Mouse (Mus musculus) stomach, embryonic 16.5 days (tissue): ENCODE measurements around the gene Prc1. TPM values are rescaled to one million over a fixed set of nuclear protein-coding genes. Genes with fewer than 3 reads are reported as not detected.

Source experiments
- ATAC-seq: fragments of 200-750 bp; cut with Nextera tagmentation; 2 replicates; pipeline ENCODE4 v1.8.0; 2017; ENCODE audit warnings: moderate number of reproducible peaks, moderate TSS enrichment; ENCODE audit not compliant: insufficient read depth, low FRiP score
- H3K27ac ChIP-seq: fragments of 300-500 bp; sonication (generic); 2 replicates; pipeline ENCODE4 v1.5.1; 2014; ENCODE audit warnings: low read length
- H3K27me3 ChIP-seq: fragments of 300-500 bp; sonication (generic); 2 replicates; pipeline ENCODE4 v1.6.1; 2014; ENCODE audit warnings: low read length, control low read depth, mixed read lengths; ENCODE audit not compliant: control insufficient read depth, insufficient read depth
- H3K36me3 ChIP-seq: fragments of 300-500 bp; sonication (generic); 2 replicates; pipeline ENCODE4 v1.6.1; 2014; ENCODE audit warnings: low read length; ENCODE audit not compliant: control insufficient read depth, insufficient read depth
- H3K4me1 ChIP-seq: fragments of 300-500 bp; sonication (generic); 2 replicates; pipeline ENCODE4 v1.6.1; 2014; ENCODE audit warnings: low read length, control low read depth, mixed read lengths; ENCODE audit not compliant: control insufficient read depth, insufficient read depth
- H3K4me2 ChIP-seq: fragments of 300-500 bp; sonication (generic); 2 replicates; pipeline ENCODE4 v1.6.1; 2014; ENCODE audit warnings: low read depth, low read length, mixed read lengths
- H3K4me3 ChIP-seq: fragments of 300-500 bp; sonication (generic); replicated peaks from 2 replicates; pipeline ENCODE4 v1.5.1; 2014; ENCODE audit warnings: mild to moderate bottlenecking, low read length
- H3K9ac ChIP-seq: fragments of 300-500 bp; sonication (generic); 2 replicates; pipeline ENCODE4 v1.6.1; 2014; ENCODE audit warnings: low read length
- H3K9me3 ChIP-seq: fragments of 300-500 bp; sonication (generic); replicated peaks from 2 replicates; pipeline ENCODE4 v1.6.1; 2016; ENCODE audit warnings: low read length, control low read depth; ENCODE audit not compliant: control insufficient read depth
- WGBS: fragments of 180-500 bp; shearing (Covaris S2); extraction: QIAGEN DNeasy Blood & Tissue Kit; methylation state at CpG from one replicate; pipeline ENCODE4 v1.1.7; 2014; 5-methylcytosine and 5-hydroxymethylcytosine counted together
- polyA plus RNA-seq: library from polyadenylated mRNA; unstranded; fragments of >200 nt; fragmentation: Nextera tagmentation; extraction: Ambion mirVana; gene quantifications from 2 replicates; pipeline ENCODE4 v1.2.1, GENCODE M21; 2015

Gene Prc1
- polyA plus RNA-seq, 1 experiment from 2014 or later = 125 TPM

- Histone ChIP-seq H3K4me2 (peak within 1 kb of the TSS; percentile 86), H3K4me3 (peak within 1 kb of the TSS; percentile 74), H3K27me3 (no peaks in the 10 kb centered on the region; the same call in 1 of the 2 replicates), H3K36me3 (peaks cover 10% of the 10 kb centered on the region; the same call in 1 of the 2 replicates), H3K4me1 (peaks cover 10% of the 10 kb centered on the region), H3K9me3 (no peaks in the 10 kb centered on the region), H3K27ac (peak within 1 kb of the TSS; percentile 80), H3K9ac (peak within 1 kb of the TSS; percentile 86)
- peak; percentile 90 for ATAC-seq
- 24% methylated on average over 40 of the region's 40 CpGs for WGBS
Observed at GRCm38 (mm10) chr7:80260625-80261371, 33.5 kb upstream of the Prc1 start, which contains the start of gene Ngrn. Gene Ngrn (plus strand): TSS chr7:80261215.

GRCm38 (mm10) chr7:80261372-80261990 is 32.8 kb upstream of the Prc1 start:
- no peaks in the 10 kb centered on the region for H3K9me3 ChIP-seq
- peaks cover 15% of the 10 kb centered on the region; the same call in 1 of the 2 replicates for H3K36me3 ChIP-seq
- peaks cover 10% of the 10 kb centered on the region for H3K4me1 ChIP-seq
- peak; percentile 42 for ATAC-seq
- under 1% methylated on average over 32 of the region's 32 CpGs for WGBS
- H3K27me3 ChIP-seq = no peaks in the 10 kb centered on the region; the same call in 1 of the 2 replicates
- peak overlapping the region; percentile 86 for H3K4me2 ChIP-seq
- peak overlapping the region; percentile 80 for H3K27ac ChIP-seq
- peak overlapping the region; percentile 74 for H3K4me3 ChIP-seq
- peak overlapping the region; percentile 86 for H3K9ac ChIP-seq

DNA sequence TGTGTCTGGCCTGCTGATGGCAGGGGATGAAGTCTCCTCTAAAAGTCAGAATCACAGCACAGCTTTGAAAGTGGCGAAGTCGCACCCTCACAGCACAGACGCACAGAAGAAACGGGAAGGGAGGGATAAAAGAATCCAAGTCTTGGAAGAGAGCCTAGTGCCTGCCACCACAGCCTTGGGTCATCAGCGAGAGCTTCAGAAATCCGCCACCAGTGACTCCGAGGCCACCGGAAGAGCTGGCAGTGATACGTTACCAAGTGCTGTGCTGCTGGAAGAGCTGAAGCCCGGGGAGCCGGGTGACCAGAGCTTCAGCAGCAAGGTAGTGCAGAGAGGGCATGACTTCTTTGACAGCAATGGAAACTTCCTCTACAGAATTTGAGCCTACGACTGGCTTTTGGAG is 29.6 kb upstream of the Prc1 start:
- Histone ChIP-seq H3K27ac (no peak overlapping the region), H3K9ac (no peak overlapping the region), H3K27me3 (no peaks in the 10 kb centered on the region), H3K4me2 (no peak overlapping the region), H3K36me3 (peaks cover 22% of the 10 kb centered on the region; the same call in 1 of the 2 replicates), H3K4me1 (peaks cover 10% of the 10 kb centered on the region), H3K4me3 (no peak overlapping the region), H3K9me3 (no peaks in the 10 kb centered on the region)
- no peak for ATAC-seq
- WGBS = 95% methylated on average over 12 of the region's 12 CpGs

DNA sequence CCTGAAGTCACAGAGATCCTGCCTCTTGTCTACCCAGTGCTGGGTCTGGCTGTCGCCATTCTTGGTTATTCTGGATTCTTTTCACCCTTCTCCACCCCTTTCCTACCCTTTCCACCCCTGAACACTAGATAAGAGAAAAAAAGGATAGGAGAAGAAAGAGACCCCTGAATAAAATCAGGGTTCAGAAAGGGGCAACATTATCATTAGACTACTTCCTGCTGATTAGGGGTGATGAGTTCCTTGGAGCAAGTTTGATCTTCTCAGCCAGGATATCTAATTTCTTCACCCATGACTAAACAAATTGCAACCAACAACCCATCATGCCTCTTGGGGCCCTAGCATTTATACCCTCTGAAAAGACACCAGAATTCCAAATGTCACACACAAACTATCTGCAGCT is 26.5 kb upstream of the Prc1 start:
- 62% methylated on average over 1 of the region's 1 CpGs for WGBS
- Histone ChIP-seq H3K27me3 (no peaks in the 10 kb centered on the region), H3K36me3 (peaks cover 22% of the 10 kb centered on the region; the same call in 1 of the 2 replicates), H3K4me2 (no peak overlapping the region), H3K27ac (no peak overlapping the region), H3K9ac (no peak overlapping the region), H3K4me3 (no peak overlapping the region), H3K9me3 (no peaks in the 10 kb centered on the region), H3K4me1 (0 out of 2 replicates have a peak, but pooled peaks cover 4% of the 10 kb centered on the region)
- no peak for ATAC-seq

DNA sequence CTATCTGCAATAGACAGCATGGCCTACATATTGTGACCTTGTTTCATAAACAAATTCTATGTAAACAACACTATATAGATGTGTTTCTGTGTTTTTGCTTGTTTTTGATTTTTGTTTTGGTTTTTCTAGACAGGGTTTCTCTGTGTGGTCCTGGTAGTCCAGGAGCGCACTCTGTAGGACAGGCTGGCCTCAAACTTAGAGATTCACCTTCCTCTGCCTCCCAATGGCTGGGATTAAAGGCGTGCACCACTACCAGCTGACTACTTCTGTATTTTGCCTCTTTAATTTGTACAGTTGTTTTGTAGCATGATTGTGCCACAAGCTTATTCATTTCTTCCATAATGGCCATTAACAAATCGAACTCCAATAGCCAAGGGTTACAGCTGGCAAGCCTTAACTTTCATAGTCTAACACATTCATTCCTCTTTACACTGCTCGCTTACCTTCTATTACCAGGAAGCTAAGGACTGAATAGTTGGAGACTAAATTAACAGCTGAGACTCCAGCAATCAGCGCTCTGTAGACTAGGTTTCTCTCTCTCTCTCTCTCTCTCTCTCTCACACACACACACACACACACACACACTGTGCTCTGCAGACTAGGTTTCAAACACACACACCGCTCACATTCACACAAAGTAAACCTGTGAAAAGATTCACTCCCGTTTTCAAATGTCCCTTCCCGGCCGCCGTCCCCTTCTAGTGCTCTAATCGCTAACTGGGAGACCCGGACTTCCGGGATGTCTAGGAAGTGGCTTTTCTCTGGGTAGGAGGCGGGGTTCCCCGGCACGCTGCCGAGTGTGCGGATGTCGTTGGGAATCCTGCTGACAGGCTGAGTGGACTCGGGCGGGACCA is 25.1 kb upstream of the Prc1 start, which contains the start of gene Vps33b:
TSS of gene Vps33b (plus strand) at position 753 of the 854 bp plus-strand sequence.
- ATAC-seq = peak; percentile 93
- H3K9ac ChIP-seq = peak within 1 kb of the TSS; percentile 81
- peak within 1 kb of the TSS; percentile 66 for H3K27ac ChIP-seq
- peak within 1 kb of the TSS; percentile 68 for H3K4me2 ChIP-seq
- peaks cover under 1% of the 10 kb centered on the region; the same call in 1 of the 2 replicates for H3K9me3 ChIP-seq
- WGBS = 3% methylated on average over 21 of the region's 21 CpGs
- 0 out of 2 replicates have a peak, but pooled peaks cover 4% of the 10 kb centered on the region for H3K4me1 ChIP-seq
- H3K36me3 ChIP-seq = peaks cover 28% of the 10 kb centered on the region
- H3K27me3 ChIP-seq = no peaks in the 10 kb centered on the region
- H3K4me3 ChIP-seq = peak within 1 kb of the TSS; percentile 73

DNA sequence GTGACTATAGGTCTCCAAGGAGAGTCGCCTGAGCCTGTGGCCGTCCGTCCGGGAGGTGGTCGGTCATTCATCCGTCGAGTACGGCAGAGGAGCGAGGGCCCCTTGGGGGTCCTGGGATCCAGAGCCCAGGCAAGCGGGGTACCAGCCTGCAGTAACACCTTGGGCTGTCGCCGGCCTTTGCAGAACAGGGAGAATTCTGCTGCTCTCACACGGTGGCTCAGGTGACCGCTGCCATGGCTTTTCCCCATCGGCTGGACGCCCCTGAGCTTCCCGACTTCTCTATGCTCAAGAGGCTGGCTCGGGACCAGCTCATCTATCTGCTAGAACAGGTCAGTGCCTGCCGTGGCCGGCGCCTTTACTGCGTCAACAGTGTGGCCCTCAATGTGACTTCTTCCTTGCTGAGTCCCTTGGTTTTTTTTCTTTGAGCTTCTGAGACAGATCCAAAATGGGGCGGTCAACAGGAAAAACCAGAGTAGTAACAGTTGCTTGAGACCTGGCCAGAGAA is 24.4 kb upstream of the Prc1 start:
- no peaks in the 10 kb centered on the region for H3K27me3 ChIP-seq
- peak overlapping the region; percentile 73 for H3K4me3 ChIP-seq
- peaks cover 7% of the 10 kb centered on the region for H3K9me3 ChIP-seq
- 1% methylated on average over 23 of the region's 23 CpGs for WGBS
- H3K27ac ChIP-seq = peak overlapping the region; percentile 46
- H3K4me2 ChIP-seq = peak overlapping the region; percentile 68
- 0 out of 2 replicates have a peak, but pooled peaks cover 4% of the 10 kb centered on the region for H3K4me1 ChIP-seq
- peak; percentile 16; the same call in 1 of the 2 replicates for ATAC-seq
- H3K9ac ChIP-seq = peak overlapping the region; percentile 81
- peaks cover 28% of the 10 kb centered on the region for H3K36me3 ChIP-seq

DNA sequence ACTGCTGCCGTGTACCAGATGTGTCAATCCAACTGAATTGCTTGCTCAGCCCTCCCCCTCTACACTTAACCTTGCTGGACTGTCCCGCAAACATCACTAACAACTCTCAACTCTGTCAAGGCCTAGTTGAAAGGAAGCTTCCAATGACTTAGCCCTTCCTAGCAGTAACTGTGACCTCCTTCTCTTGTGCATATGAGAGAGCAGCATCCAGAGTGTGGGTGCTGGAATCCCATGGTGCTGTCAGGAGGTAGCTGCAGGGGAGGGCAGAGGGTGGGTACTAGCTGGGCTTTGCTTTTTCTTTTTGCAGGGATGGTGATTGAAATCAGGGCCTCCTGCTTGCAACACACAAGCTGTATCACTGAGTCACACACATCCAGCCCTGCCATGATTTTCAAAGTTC is 20.8 kb upstream of the Prc1 start:
- 0 out of 2 replicates have a peak, but pooled peaks cover 4% of the 10 kb centered on the region for H3K4me1 ChIP-seq
- H3K27me3 ChIP-seq = no peaks in the 10 kb centered on the region
- WGBS = 84% methylated on average over 2 of the region's 2 CpGs
- peaks cover 32% of the 10 kb centered on the region for H3K36me3 ChIP-seq
- no peak for ATAC-seq
- peaks cover 8% of the 10 kb centered on the region for H3K9me3 ChIP-seq
- H3K4me2 ChIP-seq = no peak overlapping the region
- H3K27ac ChIP-seq = no peak overlapping the region
- H3K4me3 ChIP-seq = no peak overlapping the region
- H3K9ac ChIP-seq = no peak overlapping the region

DNA sequence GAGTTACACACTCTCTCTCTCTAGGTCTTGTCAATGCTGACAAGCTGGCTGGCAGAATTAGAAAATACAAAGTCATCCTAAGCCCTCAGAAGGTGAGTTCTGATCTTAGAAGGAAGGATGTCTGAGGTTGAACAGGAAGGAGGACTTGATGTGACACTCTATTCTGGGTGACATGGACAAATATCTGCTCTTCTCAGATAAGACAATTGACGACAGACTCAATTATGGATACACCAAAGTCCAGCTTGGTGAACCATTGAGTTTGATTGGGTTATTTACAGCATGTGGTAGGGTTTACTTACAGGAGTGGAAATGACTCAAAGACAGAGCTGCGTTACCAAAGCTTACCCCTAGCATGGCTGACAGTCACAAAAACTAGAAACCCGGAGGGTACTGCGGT is 17.9 kb upstream of the Prc1 start:
- WGBS = 97% methylated on average over 4 of the region's 4 CpGs
- ATAC-seq = no peak

More for the DNA sequence above, 17.9 kb upstream of the Prc1 start:
- Histone ChIP-seq H3K27ac (no peak overlapping the region), H3K9ac (no peak overlapping the region), H3K4me2 (no peak overlapping the region), H3K4me3 (no peak overlapping the region), H3K27me3 (no peaks in the 10 kb centered on the region), H3K4me1 (no peaks in the 10 kb centered on the region), H3K9me3 (peaks cover 8% of the 10 kb centered on the region), H3K36me3 (peaks cover 32% of the 10 kb centered on the region)
